Mouse (Mus musculus) megakaryocyte, adult 5-6 weeks (primary cell): Measurements from ENCODE around the gene Zfp598. TPM values are rescaled to one million over a fixed set of nuclear protein-coding genes. Genes with fewer than 3 reads are reported as not detected.

Experiments used
- ATAC-seq: 2 replicates; pipeline ENCODE4 v1.8.0; 2016; ENCODE audit warnings: mild to moderate bottlenecking, inconsistent platforms; ENCODE audit not compliant: poor library complexity, severe bottlenecking
- total RNA-seq, 2 experiments: library from RNA; stranded (forward) in 1 of 2; stranded (reverse) in 1 of 2; fragments of 153-499, 151-499 nt in 1 of 2; fragments of 221-1000, 200-1000 nt in 1 of 2; gene quantifications; 2 replicates each; pipeline versions ENCODE4 v1.2.3 to v1.2.4; 2015 to 2017

The Zfp598 gene
- 18.1 and 19.2 TPM in 2 replicates for total RNA-seq (2015)
- 12.7 and 17.8 TPM in 2 replicates for total RNA-seq (2017)

DNA sequence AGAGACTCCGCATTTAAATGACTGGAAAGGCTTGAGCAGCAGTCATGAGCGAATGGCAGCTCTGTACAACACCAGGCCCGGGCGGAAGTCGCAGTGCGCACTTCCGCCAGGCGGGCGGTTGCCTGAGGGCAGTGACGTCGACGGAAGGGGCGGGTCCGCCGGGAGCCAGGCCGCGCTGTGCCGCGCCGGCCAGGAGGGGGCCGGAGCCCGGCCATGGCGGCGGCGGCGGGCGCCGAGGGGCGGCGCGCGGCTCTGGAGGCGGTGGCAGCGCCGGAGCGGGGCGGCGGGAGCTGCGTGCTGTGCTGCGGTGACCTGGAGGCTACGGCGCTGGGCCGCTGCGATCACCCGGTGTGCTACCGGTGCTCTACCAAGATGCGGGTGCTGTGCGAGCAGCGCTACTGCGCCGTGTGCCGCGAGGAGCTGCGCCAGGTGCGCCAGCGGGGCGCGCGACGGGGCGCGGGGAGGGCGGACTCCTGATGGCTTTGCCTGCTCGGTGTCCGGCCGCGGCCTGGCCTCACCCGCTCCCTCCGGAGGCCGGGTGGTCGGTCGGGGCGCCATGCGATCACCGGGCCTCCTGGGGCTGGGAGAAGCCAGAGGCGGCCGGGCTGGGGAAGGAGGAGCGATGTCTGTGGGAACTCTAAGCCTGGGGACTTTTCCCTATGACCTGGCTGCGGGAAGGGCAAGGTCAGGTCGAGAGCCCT, at the start of gene Zfp598:
Zfp598 (plus strand) TSS at position 143 of the 701 bp plus-strand sequence.
- peak; percentile 97 for ATAC-seq

DNA sequence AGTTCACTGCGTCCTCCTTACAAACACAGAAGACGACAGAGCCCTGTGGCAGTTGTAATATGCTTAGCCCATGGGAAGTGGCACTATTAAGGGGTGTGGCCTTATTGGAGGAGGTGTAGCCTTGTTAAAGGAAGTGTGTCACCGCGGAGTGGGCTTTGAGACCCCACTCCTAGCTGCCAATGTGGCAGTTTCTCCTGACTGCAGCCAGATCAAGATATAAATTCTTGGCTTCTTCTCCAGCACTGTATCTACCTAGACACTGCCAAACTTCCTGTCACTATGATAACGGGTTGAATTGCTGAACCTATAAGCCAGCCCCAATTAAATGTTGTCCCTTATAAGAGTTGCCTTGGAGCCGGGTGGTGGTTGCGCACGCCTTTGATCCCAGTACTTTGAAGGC, 44.0 kb upstream of the Zfp598 start:
- ATAC-seq: no peak

DNA sequence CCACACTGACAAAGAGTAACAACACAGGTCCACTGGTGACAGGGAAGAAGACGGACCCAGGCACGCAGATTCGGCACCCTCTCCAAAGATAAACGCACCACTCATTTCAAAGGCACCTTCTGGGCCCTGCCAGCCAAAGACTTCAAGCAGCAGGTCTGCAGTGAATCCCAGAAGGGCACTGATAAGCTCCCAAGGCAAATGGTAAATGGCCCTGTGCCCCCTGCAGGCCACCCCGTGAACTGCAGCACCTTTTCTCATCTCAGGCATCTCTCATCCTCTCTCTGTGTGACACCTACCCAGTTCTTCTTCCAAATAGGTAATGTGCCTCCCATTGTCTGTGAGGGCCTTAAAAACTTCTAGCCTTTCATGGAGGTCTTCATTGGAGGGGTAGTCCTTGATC, 40.8 kb upstream of the Zfp598 start:
- peak; percentile 58 for ATAC-seq

DNA sequence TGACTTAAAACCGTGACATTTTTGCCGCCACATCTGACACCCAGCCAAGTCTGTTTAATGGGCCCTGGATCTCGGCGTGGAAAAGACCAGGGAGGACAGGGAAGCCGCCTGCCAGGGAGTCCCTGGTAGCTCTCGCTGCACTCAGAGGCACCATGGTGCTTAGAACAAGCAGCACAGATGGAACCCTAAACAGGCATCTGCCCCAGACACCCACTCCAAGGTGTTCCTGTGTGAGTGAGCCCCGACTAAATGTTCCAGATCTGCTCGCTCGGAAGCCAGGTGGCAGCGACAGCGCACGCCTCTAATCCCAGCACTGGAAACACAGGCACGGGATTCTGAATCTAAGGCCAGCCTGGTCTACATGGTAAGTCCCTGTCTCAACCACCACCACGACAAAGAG, 39.4 kb upstream of the Zfp598 start:
- no peak for ATAC-seq

DNA sequence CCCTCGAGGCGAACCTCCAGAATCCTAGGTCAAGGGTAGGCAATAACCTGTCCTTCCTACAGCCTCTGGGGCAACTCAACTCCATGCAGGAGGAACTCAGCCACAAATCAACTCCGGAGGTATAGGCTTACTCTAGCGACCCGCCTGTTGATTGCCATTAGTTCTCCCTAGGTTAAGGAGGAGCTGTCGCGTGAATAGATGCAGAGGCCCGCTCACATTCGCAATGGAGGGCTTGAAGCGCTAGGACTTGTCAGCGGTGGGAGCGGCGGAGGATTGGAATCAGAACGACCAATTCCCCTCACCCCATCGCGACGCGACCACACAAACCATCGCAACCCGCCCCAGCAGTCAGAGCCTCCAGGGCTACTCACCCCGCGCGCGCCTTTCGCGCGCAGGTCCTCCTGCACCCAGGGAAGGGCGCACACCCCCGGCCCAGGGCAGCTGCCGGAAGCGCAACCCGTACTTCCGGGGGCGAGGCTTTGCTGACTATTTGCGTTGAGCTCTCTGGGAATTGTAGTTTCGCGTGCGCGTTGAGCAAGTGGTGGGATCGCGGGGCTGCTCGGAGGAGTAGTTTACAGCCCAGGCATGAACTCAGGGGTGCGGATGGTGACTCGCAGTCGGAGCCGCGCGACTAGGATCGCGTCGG, 37.2 kb upstream of the Zfp598 start, which contains the start of the genes Tsc2 and Nthl1:
Tsc2 (minus strand) TSS at position 464 of the 646 bp plus-strand sequence.
Nthl1 (plus strand) TSS at position 514 of the 646 bp plus-strand sequence.
- peak; percentile 93 for ATAC-seq

DNA sequence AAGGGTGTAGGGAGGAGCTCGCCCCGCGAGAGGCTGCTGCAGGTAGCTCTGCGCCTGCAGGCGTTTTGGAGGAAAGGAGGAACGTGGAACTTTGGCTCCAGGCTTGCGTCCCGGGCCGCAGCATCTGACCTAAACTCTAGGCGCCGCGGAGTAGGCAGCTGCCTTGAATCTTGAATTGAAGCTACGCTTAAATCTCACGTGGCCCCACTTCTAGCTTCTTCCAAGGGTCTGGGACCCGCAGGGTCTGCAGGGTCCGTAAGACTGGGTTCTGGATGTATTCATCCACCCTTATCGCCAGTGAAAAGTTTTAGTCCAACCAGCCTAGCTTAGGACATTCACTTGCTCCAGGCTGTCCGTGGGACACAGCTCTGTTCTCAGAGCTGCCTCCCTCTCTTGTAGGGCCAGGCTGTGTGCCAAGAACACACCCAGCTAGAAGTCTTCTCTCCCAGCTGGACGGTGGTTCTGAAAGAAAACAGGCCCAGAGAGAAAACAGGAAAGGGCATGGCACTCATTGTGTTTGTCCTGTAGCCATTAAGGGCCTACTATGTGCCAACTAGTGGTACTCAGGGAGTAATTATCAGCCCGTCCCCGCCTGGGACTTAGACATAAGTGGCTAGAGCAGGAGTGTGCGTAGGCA, 36.6 kb upstream of the Zfp598 start:
- no peak; the same call in 1 of the 2 replicates for ATAC-seq

DNA sequence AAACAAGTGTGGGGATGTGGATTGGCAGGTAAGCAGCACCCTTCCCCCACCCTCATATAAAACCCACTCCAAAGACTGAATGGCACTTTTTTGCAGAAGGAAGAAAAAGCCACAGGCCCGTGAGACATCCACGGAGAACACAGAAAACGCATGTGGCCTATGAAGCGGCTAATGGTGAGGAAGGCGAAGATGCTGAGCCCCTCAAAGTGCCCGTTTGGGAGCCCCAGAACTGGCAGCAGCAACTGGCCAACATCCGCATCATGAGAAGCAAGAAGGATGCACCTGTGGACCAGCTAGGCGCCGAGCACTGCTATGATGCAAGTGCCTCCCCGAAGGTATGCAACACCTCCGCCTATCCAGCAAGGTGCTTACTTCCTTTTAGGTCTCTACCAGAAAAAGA, 35.7 kb upstream of the Zfp598 start:
- ATAC-seq: no peak

DNA sequence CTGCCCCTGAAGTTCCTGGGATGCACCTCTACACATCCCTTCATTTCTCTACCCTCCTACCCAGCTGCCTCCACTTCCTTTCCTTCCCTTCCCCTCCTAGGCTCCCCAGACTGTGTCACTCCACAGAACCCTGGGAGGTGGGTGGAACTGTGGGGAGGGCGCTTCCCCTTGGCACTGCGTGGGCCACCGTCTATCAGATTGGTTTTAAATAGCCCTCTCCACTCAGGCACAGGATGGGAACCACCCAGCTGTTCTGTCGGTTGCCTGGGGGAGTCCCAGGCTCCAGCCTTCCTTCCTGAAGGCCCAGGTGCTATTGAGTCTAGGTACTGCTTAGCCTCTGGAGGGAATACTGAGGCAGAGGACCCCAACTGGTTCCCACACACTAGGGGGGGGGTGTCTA, 34.5 kb upstream of the Zfp598 start:
- no peak for ATAC-seq

DNA sequence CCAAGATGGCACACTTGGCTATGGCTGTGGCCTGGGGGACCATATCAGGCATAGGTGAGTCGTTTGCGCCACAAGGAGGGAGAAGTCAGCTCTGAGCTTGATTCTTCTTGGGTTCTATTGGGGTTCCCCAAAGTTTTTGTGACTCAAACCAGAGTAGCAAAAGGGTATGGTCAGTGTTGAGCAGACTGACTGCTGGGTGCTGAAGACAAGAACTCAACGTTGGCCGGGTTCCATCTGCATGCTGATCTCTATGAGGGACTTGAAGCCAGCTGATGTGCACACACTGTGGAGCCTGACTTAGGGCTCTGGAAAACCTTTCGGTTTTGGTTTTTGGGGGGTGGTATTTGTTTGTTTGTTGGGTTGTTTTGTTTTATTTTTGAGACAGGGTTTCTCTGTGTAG, 33.8 kb upstream of the Zfp598 start:
- no peak for ATAC-seq

DNA sequence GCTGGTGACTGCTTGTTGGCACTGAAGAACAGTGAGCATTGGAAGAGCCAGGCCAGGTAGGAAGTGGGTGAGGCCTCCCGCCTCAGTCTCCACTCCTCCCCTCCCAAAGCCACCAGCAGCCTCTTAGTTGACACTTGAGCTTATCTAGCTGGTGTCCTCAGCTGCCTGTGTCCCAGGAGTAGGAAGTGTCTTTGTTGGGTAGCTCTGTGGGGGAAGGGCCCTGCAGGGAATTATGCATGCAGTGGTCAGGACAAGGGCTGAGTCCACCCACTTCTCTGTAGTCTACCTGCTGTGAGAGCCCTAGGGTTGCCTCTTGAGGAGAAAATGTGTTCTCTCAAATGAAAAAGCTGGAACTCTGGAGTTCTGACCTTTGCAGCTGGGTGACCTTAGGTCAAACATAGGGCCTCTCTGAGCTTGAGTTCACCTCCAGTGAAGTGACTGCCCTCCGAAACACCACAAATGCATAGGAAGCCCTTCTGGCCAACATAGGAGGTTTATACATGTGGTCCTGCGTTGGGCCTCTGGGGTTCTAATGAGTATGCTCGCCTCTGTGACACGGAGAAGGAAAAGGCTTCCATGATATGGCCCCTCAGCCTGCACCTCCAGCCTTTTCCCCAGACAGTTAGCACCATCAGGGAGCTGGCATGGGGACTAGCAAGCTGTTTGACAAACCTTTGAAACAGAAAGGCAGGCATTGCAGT, 32.6 kb upstream of the Zfp598 start:
- ATAC-seq: no peak

DNA sequence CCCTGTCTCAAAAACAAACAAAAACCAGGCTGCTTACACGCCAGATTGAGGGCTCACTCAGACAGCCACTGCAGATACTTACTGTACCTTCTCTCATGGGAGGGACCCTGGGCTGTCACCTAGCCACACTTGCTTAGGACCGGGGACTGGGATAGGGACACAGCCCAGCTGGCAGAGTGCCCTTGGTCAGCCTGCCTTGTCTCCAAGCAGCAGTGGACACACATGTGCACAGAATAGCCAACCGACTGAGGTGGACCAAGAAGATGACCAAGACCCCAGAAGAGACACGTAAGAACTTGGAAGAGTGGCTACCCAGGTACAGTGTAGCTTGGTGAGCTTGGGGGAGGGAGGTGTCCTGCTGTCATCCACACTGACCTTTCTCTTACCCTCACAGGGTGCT, 31.3 kb upstream of the Zfp598 start:
- no peak for ATAC-seq

DNA sequence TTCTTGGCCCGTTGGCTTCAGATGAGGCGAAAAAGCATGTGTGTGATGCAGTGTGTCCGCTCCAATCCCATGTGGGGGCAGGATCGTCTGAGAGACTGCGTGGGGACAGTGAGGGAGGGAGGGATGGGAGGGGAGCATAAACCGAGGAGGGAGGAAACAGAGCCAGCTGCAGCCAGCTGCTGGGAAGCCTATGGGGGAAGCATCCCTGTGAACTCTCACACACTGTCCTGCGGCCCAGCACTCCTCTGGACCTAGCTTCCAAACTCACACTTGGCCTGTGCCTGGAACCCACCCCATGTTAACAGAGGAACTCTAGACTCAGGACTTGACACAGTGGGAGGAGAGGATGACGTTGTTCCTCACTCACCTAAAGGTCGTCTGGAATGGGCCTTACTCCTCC, 30.6 kb upstream of the Zfp598 start:
- no peak for ATAC-seq

DNA sequence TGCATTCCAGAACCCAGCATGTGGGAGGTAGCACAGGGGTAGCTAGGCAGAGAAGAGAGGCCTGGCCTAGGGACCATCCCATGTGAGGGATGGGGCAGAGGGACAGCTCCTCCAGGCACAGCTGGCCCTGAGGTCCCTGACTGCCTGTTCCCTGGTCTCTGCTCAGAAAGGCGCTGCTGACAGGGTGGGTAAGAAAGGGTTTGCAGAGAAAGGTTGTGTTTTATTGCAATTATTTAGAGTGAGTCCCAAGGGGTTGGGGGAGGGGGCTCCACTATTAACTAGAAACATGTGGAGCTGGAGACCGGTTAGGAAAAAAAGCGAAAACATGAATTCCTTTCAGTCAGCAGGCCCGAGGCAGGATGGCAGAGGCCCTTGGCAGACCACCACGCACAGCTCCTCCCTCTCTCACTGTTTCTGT, 29.9 kb upstream of the Zfp598 start:
- no peak for ATAC-seq

DNA sequence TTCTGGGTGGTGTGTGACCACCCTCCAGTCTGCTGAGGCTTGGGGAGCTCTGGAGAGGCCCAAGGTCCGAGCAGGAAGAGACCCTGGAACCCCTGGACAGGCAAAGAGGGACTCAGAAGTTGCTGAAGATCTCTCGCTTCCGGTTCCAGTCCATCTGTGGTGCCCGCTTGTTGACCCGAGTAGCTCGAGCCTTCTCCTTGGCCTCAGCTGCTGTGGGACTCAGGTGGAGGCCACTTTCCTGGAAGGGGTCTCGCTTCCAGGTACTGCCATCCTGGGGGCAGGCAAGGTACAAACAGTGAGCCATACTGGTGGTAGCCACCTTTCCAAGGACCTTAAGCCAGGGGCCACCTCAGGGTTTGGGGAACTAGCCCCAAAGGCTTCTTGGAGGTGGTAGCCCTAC, 29.4 kb upstream of the Zfp598 start:
- no peak for ATAC-seq

DNA sequence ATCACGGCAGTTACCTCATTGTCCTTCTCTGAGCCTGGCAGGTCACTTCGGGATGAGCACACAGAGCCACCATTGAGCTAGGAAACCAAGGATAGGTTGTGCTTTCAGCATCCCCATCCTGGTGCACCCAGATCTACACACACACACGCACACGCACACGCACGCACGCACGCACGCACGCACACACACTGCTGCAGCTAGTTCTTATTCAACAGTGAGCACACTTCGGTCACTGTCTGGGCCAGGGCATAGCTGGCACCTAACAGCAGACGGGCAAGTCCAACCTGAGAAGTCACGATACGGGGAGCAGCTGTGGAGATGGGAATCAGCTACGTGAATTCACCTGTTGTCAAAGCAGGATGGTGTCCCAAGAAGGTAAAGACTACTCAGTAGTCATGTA, 28.9 kb upstream of the Zfp598 start:
- no peak for ATAC-seq

DNA sequence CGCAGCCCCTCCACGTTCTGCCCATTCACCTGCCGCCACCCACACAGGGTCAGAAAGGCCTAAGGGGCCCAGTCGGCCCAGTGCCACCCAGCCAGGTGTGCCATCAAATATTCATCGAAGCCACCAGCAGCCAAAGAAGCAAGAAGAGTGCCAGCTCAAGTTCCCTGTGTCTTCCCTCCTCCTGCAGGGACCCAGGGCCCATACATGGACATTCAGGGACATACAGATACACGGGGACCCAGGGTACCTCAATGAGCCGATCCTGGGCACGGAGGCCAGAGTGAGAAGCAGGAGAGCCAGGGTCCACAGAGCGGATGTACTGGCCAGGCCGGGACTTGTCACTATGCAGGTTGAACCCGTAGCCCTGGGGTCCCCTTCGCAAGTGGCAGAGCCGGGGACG, 27.5 kb upstream of the Zfp598 start:
- no peak for ATAC-seq

DNA sequence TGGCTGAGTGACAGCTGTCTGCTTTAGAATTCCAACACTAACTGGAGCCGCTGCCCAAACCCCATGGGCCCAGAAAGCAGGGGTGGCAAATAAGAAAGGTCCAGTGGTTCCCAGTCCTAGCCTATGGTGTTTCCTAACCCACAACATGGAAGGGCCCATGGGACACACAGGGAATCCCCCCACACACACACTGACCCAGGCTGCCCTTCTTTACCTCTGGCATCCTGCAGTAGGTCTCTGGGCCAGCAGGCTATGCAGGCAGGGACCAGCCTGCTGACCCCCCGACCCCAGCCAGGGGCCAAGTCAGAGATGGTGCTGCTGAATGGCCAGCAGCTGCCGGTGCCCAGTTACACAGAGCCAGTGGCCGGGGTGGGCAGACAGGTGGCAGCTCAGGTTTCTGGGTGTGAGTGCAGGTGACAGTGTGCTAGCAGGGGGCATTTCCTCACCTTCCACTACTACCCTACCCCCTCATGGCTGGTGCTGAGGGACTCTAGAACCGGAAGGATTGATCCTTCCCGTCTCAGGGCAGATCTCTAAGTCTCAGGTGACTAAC, 26.6 kb upstream of the Zfp598 start:
- ATAC-seq: no peak

DNA sequence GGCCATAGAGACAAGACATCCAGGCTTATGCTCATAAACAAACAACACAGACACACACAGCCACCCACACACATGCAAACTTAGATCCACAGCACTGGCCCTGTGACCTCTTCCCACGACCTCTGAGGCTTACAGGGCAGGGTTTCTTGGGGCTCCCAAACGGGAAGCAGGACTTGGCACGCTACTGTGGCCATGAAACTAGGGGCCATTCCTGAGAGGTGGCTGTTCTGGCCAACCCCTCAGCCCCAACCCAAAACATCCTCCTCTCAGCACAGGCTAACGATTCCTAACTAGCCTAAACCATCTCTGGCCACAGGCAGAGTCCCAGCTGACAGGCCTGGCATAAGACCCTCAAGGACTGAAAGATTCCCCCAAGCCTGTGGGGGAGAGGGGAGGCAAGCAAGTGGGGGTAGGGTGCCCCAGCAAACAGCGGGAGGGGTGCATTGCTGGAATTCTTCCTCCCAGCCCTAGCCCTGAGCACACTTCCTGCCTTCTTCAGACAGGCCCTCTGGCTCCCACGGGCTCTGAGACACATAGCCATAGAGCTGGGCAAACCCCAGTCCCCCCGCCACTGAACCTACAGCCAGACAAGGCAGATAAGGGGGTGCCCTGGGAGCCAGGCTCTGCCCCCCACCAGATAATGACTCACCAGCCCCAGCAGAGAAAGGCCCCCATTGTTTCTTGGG, 25.3 kb upstream of the Zfp598 start:
- no peak for ATAC-seq

DNA sequence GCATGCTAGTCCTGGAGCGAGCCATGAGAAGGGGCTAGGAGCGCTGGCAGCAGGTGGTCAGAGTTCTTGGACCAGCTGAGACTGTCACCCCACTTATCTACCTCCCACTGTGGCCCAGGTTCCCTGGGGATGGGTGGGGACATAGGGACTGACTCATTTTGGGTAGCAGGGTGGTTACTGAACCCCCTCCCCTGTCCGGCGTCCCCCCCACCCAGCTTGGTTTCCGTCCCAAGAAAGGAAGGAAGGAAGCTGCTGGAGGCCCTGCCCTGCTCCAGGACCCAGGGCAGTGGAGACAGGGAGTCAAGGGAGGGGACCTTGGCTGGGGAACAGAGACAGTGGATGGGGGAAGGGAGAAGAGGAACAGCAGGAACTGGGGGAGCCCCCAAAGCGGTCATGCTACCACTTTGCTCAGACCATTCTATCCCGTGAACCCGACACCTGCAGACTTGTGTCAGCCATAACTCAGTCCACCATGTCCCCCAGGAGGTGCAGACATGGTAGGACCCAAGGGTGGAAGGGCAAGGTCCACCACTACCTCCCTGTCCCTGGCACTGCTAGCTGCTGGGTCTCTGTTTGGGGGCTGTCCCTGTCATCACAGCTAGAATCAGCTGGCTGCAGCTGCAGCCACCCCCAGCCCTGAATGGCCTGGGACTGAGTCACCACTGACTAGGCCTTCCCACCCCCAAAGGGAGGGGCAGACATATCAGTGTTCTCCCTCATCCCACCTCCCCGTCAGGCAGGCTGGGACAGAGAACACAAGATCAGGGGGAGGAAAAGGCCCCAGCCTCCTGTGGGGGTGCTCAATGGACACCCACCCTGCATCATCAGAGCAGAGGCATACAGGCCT, 24.4 kb upstream of the Zfp598 start:
- no peak for ATAC-seq

DNA sequence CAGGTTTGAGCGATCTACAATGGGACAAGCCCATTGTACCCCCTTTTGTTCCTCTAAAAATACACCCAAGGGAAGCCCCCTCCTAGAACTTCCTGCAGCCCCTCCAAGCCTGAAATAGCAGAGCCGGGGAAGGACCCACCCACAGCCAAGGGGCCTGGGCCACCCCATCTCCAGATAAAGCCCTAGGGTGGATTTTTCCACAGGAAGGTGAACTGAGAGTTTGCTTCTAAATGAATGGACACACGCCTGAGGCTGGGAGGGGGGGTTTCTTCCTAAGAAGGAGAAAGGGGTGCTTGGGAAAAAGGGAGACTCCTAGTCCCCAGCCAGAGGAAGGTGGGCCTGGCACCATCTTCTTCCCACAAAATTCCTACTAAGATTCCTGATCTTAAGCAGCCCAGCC, 23.6 kb upstream of the Zfp598 start:
- no peak for ATAC-seq
